Mouse (Mus musculus): Measurements from ENCODE around the gene Nrl.

Gene Nrl

GRCm38 (mm10) chr14:55484430-55485085 is 40.2 kb downstream of the Nrl start:
- no peak for DNase-seq (ENCODE audit: low spot score in 2 of 2)

- DNase-seq (ENCODE audit: low spot score in 2 of 2) = no peak
Observed at GRCm38 (mm10) chr14:55479629-55480028, 45.2 kb downstream of the Nrl start.

GRCm38 (mm10) chr14:55478651-55479599 is 45.9 kb downstream of the Nrl start, which contains the start of gene Dhrs4:
Gene Dhrs4, plus strand, starts transcription at chr14:55478758.
- DNase-seq (ENCODE audit: low spot score in 2 of 2) = peak; percentile 51 to 62

- DNase-seq (ENCODE audit: low spot score in 2 of 2) = no peak
Observed at GRCm38 (mm10) chr14:55477829-55478228, 47.0 kb downstream of the Nrl start.

GRCm38 (mm10) chr14:55477421-55477820 is 47.4 kb downstream of the Nrl start:
- DNase-seq (ENCODE audit: low spot score in 2 of 2) = no peak

- DNase-seq (ENCODE audit: low spot score in 2 of 2) = no peak
Observed at GRCm38 (mm10) chr14:55475654-55476053, 49.1 kb downstream of the Nrl start.

- DNase-seq (ENCODE audit: low spot score in 2 of 2) = no peak
Observed at GRCm38 (mm10) chr14:55470806-55471205, 54.0 kb downstream of the Nrl start.

- DNase-seq (ENCODE audit: low spot score in 2 of 2) = no peak
Observed at GRCm38 (mm10) chr14:55469821-55470220, 55.0 kb downstream of the Nrl start.

GRCm38 (mm10) chr14:55469041-55469440 is 55.7 kb downstream of the Nrl start:
- DNase-seq (ENCODE audit: low spot score in 2 of 2) = no peak
